Mouse (Mus musculus): ENCODE data around the gene Rbm5. TPM values are rescaled to one million over a fixed set of nuclear protein-coding genes. Genes with fewer than 3 reads are reported as not detected.

The Rbm5 gene
- polyA plus RNA-seq, 1 experiment from 2014 or later, result 108 TPM

DNA sequence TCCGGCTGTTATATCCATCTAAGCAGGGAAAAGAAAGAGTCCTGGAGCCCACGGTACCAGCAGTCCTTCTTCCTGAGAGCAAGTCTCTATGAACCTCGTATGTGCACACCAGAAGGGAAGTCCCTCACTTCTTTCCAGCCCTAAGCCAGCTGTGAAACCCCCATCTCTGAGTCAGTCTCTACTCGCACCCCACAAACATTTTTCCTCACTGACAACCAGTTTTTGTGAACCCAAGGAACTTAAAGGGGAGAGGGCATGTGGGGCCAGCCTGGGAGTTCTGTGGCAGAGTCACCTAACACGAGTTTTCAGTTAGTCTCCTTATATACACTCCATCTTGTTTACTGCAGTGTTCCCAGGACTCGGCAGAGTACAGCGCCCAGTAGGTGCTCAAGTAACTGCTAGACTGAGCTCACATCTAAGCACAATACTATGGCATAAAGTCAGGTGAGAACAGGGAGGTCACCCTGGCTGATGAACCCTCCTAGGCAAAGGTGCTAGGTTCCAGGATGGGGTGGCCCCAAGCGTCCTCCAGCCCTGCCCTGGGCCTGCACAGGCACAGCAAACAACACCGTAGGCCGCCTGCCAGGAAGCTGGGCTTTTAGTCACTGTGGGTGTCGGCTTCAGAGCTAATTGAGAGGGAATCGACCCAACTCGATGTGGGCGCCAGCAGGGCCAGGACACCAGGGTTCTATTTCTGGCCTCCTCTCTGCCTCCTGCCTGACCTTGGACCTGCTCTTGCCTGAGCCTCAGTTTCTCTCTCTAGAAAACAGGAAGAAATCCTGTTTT, 67.3 kb downstream of the Rbm5 start:
- H3K27me3 ChIP-seq (ENCODE audit: insufficient read depth, low read length), result no peaks in the 10 kb centered on the region
- no peak overlapping the region for H3K4me2 ChIP-seq (ENCODE audit: low read length)
- no peaks in the 10 kb centered on the region; the same call in 1 of the 2 replicates for H3K36me3 ChIP-seq (ENCODE audit: insufficient read depth, low read length)
- no peak for TF ChIP-seq CTCF (IDR thresholded peaks at IDR 0.05; ENCODE audit: low read depth)
- H3K9ac ChIP-seq (ENCODE audit: low read depth, low read length), result 0 out of 2 replicates have a peak overlapping the region, but pooled peaks have one; percentile 27
- no peak overlapping the region for H3K4me3 ChIP-seq (replicated peaks; ENCODE audit: low read depth, low read length)
- no peaks in the 10 kb centered on the region for H3K9me3 ChIP-seq (replicated peaks; ENCODE audit: low read length)
- WGBS, result 51% methylated on average over 14 of the region's 14 CpGs
- H3K27ac ChIP-seq, result peak overlapping the region; percentile 42; the same call in 1 of the 2 replicates
- ATAC-seq (replicated peaks; ENCODE audit: low FRiP score, low read depth), result no peak
- no peak for DNase-seq (ENCODE audit: low spot score)
- peaks cover 73% of the 10 kb centered on the region for H3K4me1 ChIP-seq (replicated peaks; ENCODE audit: insufficient read depth, low read length)

DNA sequence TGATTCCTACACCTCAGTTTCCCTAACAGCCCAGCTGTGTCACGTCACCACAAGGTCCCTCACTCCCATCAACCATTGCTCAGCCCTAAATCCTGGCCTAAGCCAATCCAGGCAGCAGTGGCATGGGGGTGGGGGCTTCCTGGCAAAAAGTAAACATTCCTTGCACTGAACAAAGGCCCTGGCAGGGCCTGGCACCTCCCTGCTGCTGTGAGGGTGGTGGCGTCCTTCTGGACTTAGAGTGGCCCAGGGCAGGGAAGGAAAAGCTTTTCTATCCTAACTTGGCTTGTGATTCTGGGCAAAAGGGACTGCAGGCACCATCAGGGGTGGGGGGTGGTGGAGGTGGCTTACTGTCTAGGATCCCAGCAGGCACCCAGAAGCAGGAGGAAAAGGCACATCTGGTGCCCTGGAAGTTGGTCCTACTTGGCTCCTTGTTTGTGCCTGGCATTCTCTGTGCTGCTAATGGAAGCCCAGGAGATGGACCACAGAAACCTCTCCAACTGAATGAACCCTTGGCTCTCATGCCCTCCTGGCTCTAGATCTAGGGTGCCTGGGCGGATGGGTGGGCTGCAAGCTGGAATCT, 68.1 kb downstream of the Rbm5 start:
- Histone ChIP-seq H3K27me3 (ENCODE audit: insufficient read depth, low read length) (no peaks in the 10 kb centered on the region), H3K36me3 (ENCODE audit: insufficient read depth, low read length) (no peaks in the 10 kb centered on the region; the same call in 1 of the 2 replicates), H3K27ac (peak overlapping the region; percentile 47; the same call in 1 of the 2 replicates), H3K4me1 (replicated peaks; ENCODE audit: insufficient read depth, low read length) (peaks cover 76% of the 10 kb centered on the region), H3K9me3 (replicated peaks; ENCODE audit: low read length) (no peaks in the 10 kb centered on the region), H3K9ac (ENCODE audit: low read depth, low read length) (no peak overlapping the region), H3K4me3 (replicated peaks; ENCODE audit: low read depth, low read length) (no peak overlapping the region), H3K4me2 (ENCODE audit: low read length) (no peak overlapping the region)
- TF ChIP-seq CTCF (IDR thresholded peaks at IDR 0.05; ENCODE audit: low read depth), result no peak
- DNase-seq (ENCODE audit: low spot score) (no peak), ATAC-seq (replicated peaks; ENCODE audit: low FRiP score, low read depth) (no peak)
- WGBS, result 57% methylated on average over 3 of the region's 3 CpGs

DNA sequence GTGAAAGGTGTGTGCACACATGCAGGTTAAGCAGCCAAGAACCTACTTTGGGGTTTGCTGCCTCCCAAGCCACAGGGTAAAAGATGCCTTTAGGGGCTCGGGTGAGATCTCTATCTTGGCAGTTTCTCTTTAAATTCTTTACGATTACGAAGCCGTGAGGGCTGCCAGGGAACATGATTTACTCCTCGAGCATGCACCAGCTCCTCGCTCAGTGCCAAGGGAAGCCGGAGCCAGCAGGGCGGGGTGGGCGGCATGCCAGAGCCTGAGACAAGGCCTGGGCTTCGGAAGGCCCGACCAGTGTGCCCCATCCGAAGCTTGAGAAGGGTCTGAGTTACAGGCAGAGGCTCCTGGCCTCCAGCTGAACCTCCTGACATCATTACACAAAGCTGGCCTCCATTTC, 69.2 kb downstream of the Rbm5 start:
- no peak overlapping the region for H3K9ac ChIP-seq (ENCODE audit: low read depth, low read length)
- H3K9me3 ChIP-seq (replicated peaks; ENCODE audit: low read length), result no peaks in the 10 kb centered on the region
- 14% methylated on average over 12 of the region's 12 CpGs for WGBS
- TF ChIP-seq CTCF (IDR thresholded peaks at IDR 0.05; ENCODE audit: low read depth), result no peak
- H3K36me3 ChIP-seq (ENCODE audit: insufficient read depth, low read length), result no peaks in the 10 kb centered on the region; the same call in 1 of the 2 replicates
- peak overlapping the region; percentile 8; the same call in 1 of the 2 replicates for H3K27ac ChIP-seq
- H3K4me3 ChIP-seq (replicated peaks; ENCODE audit: low read depth, low read length), result no peak overlapping the region
- peak overlapping the region; percentile 18; the same call in 1 of the 2 replicates for H3K4me2 ChIP-seq (ENCODE audit: low read length)
- no peaks in the 10 kb centered on the region for H3K27me3 ChIP-seq (ENCODE audit: insufficient read depth, low read length)
- ATAC-seq (replicated peaks; ENCODE audit: low FRiP score, low read depth) (no peak), DNase-seq (ENCODE audit: low spot score) (peak; percentile 60)
- peaks cover 78% of the 10 kb centered on the region for H3K4me1 ChIP-seq (replicated peaks; ENCODE audit: insufficient read depth, low read length)

DNA sequence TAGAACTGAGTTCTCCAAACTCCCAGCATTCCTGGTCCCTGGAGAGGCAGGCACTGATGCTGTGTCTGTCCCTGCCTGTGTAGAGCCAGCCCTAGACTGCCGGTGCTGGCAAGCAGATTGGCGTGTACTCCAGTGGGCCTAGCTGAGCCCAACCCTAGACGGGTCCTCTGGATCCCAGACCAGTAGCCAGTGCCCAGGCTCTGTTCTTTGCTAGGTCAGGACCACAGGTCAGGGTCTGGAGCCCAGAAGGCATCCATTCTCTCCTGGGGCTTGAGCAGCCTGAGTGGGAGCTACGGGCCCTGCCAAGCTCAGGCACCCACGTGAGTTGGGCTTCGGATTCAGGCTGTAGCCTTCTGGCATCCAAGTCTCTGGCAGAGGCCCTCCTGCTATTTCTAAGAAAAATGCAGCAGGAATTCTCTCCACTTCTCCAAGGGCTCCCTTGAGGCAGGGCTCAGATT, 70.7 kb downstream of the Rbm5 start:
- ATAC-seq (replicated peaks; ENCODE audit: low FRiP score, low read depth) (no peak), DNase-seq (ENCODE audit: low spot score) (peak; percentile 53)
- H3K36me3 ChIP-seq (ENCODE audit: insufficient read depth, low read length), result no peaks in the 10 kb centered on the region; the same call in 1 of the 2 replicates
- H3K9me3 ChIP-seq (replicated peaks; ENCODE audit: low read length), result no peaks in the 10 kb centered on the region
- no peak overlapping the region for H3K4me3 ChIP-seq (replicated peaks; ENCODE audit: low read depth, low read length)
- no peak; the same call in 1 of the 2 replicates for TF ChIP-seq CTCF (IDR thresholded peaks at IDR 0.05; ENCODE audit: low read depth)
- H3K9ac ChIP-seq (ENCODE audit: low read depth, low read length), result peak overlapping the region; percentile 27; the same call in 1 of the 2 replicates
- H3K27ac ChIP-seq, result peak overlapping the region; percentile 85
- H3K27me3 ChIP-seq (ENCODE audit: insufficient read depth, low read length), result no peaks in the 10 kb centered on the region
- 18% methylated on average over 6 of the region's 6 CpGs for WGBS
- H3K4me2 ChIP-seq (ENCODE audit: low read length), result 0 out of 2 replicates have a peak overlapping the region, but pooled peaks have one; percentile 30
- peaks cover 80% of the 10 kb centered on the region for H3K4me1 ChIP-seq (replicated peaks; ENCODE audit: insufficient read depth, low read length)

DNA sequence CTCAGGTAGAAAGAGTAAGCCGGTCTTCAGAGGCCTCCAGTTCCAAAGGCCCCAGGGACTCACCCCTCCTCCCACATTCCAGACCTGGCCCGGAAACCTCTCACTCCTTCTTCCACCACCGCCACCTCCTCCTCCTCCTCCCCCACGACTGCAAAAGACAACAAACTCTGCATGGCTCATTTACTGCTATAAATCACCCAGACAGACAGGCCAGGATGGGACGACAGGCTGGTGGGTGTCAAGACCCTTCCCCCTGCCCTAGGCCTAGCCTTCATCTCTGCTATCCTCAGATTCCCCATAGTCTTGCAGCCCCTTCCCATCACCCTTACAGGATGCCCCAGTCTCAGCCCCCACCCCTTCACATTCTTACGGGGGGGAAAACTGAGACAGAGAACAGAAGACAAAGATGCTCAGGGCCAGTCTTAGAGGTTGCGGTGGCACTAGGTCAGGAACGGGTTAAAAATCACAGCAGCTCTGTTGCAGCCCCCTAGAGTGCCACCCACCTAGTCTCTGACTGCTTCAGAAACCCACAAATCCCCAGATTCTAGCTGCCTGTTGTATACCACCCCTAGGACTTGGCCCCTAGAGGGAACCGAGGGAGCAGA, 71.3 kb downstream of the Rbm5 start:
- TF ChIP-seq CTCF (IDR thresholded peaks at IDR 0.05; ENCODE audit: low read depth), result no peak; the same call in 1 of the 2 replicates
- H3K4me3 ChIP-seq (replicated peaks; ENCODE audit: low read depth, low read length), result no peak overlapping the region
- DNase-seq (ENCODE audit: low spot score), result peak; percentile 87
- no peaks in the 10 kb centered on the region for H3K27me3 ChIP-seq (ENCODE audit: insufficient read depth, low read length)
- H3K27ac ChIP-seq, result peak overlapping the region; percentile 85
- H3K36me3 ChIP-seq (ENCODE audit: insufficient read depth, low read length), result no peaks in the 10 kb centered on the region
- H3K9ac ChIP-seq (ENCODE audit: low read depth, low read length), result no peak overlapping the region
- WGBS, result 8% methylated on average over 9 of the region's 9 CpGs
- peak overlapping the region; percentile 41 for H3K4me2 ChIP-seq (ENCODE audit: low read length)
- H3K4me1 ChIP-seq (replicated peaks; ENCODE audit: insufficient read depth, low read length), result peaks cover 79% of the 10 kb centered on the region
- H3K9me3 ChIP-seq (replicated peaks; ENCODE audit: low read length), result no peaks in the 10 kb centered on the region
- ATAC-seq (replicated peaks; ENCODE audit: low FRiP score, low read depth), result peak; percentile 16

DNA sequence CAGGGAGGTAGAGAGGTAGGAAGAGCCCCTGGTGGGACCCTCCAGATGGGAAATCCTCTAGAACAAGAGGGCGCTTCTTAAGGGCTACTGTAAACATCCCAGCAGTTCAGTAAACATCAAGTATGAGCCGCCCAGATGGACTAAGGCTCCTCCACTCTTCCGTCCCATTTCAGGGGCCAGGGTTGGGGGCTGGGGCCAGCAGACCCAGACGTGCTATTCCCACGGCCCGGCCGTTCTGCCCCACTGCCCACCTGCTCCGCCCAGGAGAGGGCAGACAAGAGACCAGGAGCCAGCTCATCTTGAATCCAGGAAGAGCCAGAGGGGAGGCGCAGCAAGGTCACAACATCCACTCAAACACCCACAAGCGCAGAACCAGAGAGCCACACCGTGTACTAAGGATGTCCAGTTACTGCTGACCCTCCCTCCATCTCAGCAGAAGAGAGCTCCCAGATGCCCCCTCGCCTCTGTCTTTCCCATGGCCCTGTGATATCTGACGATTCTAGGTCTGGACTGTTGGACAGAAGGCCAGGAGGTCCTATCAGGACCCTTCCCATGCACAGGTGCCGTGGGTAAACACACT, 72.1 kb downstream of the Rbm5 start:
- H3K4me3 ChIP-seq (replicated peaks; ENCODE audit: low read depth, low read length), result no peak overlapping the region
- TF ChIP-seq CTCF (IDR thresholded peaks at IDR 0.05; ENCODE audit: low read depth), result peak; percentile 61
- WGBS, result 7% methylated on average over 14 of the region's 14 CpGs
- no peak overlapping the region for H3K9ac ChIP-seq (ENCODE audit: low read depth, low read length)
- H3K9me3 ChIP-seq (replicated peaks; ENCODE audit: low read length), result no peaks in the 10 kb centered on the region
- peak overlapping the region; percentile 41 for H3K4me2 ChIP-seq (ENCODE audit: low read length)
- peak overlapping the region; percentile 85 for H3K27ac ChIP-seq
- no peaks in the 10 kb centered on the region for H3K27me3 ChIP-seq (ENCODE audit: insufficient read depth, low read length)
- no peaks in the 10 kb centered on the region for H3K36me3 ChIP-seq (ENCODE audit: insufficient read depth, low read length)
- H3K4me1 ChIP-seq (replicated peaks; ENCODE audit: insufficient read depth, low read length), result peaks cover 72% of the 10 kb centered on the region
- DNase-seq (ENCODE audit: low spot score), result peak; percentile 79
- ATAC-seq (replicated peaks; ENCODE audit: low FRiP score, low read depth), result peak; percentile 60

Measured in kidney, postnatal 0 days (tissue).